Mouse (Mus musculus): Measurements from ENCODE around the gene Unc93b1. TPM values are rescaled to one million over a fixed set of nuclear protein-coding genes. Genes with fewer than 3 reads are reported as not detected.
A peak's percentile ranks its signal among the peaks of the same experiment; 100 is the strongest.

Unc93b1 gene
- polyA plus RNA-seq, 1 experiment from 2014 or later = 5.0 TPM

DNA sequence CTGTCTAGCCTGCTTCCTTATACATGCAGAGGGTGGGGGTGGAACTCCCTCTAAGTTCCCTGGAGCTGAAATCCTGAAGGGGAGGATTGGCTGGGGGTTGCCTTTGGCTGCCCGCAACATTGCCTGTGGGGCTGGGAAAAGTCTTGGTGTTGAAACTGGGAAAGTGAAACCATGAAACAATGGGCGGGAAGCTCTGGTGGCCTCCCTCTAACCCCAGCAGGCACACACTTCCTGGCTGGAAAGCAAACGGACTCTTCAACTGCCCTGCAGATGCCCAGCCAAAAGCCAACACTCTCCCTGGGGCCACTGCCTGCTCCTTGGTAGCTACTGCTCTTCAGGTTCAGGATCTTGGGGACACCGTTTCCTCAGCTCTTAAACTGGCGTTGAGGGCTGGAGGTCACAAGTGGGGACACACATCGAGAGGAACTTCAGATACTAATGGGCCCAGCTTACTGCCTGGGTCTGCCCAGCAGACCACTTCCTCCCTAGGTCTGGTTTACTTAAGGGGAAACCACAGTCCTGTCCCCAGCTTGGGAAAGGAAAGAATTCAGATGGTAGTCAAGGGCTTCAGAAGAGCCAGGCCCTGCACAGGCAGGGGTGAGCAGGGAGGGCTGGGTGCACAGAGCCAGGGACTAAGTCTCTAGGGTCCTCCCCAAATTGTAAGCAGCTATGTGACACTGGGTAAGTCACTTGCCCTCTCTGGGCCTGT lies 29.6 kb upstream of the Unc93b1 start:
- H3K4me1 ChIP-seq = peaks cover 46% of the 10 kb centered on the region
- peak overlapping the region; percentile 84 for H3K27ac ChIP-seq
- H3K36me3 ChIP-seq = peaks cover 59% of the 10 kb centered on the region
- peak overlapping the region; percentile 68 for H3K4me3 ChIP-seq
- no peaks in the 10 kb centered on the region for H3K9me3 ChIP-seq
- H3K27me3 ChIP-seq (ENCODE audit: insufficient read depth, poor library complexity, severe bottlenecking) = no peaks in the 10 kb centered on the region
- DNase-seq (ENCODE audit: low spot score) = no peak
- WGBS = 20% methylated on average over 6 of the region's 6 CpGs

DNA sequence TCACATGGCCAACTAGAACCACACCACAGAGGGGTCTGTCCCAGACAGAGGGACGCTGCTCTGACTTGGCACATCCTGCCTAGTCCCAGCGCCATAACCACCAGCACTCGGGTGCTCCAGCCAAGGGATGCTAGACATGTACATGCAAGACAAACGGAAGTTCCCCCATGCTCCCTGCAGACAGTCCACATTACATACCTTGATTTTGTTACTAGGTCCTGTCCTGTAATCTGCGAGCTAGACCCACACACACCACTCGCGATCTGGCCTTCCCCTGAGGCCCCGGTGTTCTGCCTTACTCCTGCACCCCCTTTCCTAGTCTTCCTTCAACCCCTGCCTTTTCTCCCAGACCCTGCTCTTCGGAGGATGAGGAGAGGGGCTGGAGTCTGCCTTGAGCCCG lies 28.7 kb upstream of the Unc93b1 start:
- H3K9me3 ChIP-seq = no peaks in the 10 kb centered on the region
- WGBS = 27% methylated on average over 10 of the region's 10 CpGs
- DNase-seq (ENCODE audit: low spot score) = no peak
- peak overlapping the region; percentile 84 for H3K27ac ChIP-seq
- peak overlapping the region; percentile 68 for H3K4me3 ChIP-seq
- H3K36me3 ChIP-seq = peaks cover 64% of the 10 kb centered on the region
- H3K27me3 ChIP-seq (ENCODE audit: insufficient read depth, poor library complexity, severe bottlenecking) = no peaks in the 10 kb centered on the region
- peaks cover 47% of the 10 kb centered on the region for H3K4me1 ChIP-seq

DNA sequence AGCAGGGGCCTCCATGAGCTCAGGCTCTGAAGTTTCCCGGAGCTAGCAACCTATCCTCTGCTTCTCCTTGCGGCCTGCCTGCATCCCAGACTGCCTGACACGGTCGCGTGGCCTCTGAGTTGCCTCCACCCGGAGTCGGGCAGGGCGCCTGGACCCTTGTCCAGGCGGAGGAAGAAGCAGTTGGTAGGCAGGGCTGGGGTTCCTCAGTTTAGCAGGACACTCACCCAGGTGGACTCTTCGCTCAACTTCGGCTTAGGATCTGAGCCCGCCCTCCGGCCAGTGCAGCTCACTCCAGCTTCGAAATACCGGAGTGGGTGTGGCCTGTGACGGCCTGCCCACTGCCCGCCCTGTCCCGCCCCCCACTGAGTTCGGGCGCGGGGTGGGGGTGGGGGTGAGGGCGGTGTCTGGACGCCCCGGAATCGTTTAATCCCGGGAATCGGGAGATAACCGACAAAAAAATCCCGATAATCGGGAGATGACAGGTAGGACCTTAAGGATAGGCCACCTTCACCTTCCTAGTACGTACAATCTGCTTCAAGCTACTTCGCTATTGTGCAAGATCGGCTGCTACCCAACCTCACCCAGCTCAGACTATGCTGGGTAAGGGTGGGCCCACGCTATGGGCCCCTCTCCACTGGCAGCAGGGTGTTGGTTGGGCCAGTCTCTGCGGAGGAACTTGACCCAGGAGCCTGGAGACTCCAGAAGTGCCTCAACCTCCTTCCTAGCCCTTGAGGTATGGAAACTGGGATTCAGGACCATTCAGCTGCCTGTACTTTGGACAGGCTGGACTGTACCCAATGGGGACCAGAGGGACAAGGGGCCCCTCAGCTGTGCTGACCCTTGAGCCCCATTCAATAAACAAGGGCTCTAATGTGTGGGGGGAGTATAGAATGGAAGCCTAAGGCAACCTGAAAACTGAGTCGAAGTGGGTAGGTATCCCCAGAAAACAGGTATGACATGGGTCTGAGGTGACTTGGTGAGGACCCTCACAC lies 27.9 kb upstream of the Unc93b1 start, which contains the start of gene Tcirg1:
TSS of gene Tcirg1 (minus strand) at position 339 of the 992 bp plus-strand sequence.
- peaks cover 58% of the 10 kb centered on the region for H3K36me3 ChIP-seq
- no peaks in the 10 kb centered on the region for H3K27me3 ChIP-seq (ENCODE audit: insufficient read depth, poor library complexity, severe bottlenecking)
- H3K4me1 ChIP-seq = peaks cover 54% of the 10 kb centered on the region
- H3K9me3 ChIP-seq = no peaks in the 10 kb centered on the region
- 4% methylated on average over 36 of the region's 36 CpGs for WGBS
- H3K4me3 ChIP-seq = peak within 1 kb of the TSS; percentile 68
- peak within 1 kb of the TSS; percentile 84 for H3K27ac ChIP-seq
- peak; percentile 92 for DNase-seq (ENCODE audit: low spot score)

DNA sequence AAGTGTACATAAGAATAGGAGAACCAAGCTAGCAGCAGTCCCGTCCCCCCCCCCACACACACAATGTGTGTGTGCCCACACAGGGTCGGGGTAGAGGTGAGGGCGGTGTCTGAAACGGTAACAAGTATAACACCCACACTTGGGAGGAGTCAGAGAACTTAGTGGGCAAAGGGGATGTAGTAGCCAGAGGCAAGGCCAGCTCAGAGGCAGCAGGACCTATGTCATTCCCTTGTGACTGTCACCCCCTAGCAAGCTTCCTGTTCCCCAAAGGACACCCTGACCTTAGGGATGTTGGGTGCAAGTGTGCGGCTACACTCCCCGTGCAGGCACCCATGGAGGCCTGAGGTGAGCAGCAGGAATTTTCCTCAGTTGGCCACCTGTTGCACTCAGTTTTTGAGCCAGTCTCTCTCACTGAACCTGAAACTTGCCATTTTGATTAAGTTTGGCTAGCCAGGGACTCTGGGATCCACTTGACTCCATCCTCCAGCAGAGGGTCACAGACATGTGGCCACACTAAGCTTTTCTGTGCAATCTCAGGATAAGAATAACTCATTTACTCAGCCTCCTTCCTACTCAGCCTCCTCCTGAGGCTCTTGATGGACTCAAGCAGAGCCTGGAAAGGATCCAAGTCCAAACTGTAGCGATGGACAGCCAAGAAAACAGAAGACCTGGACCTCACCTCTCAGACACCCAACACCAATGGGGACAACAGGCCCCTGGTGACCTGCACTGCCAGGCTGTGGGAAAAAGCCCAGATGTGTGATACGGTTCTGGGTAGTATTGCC lies 26.9 kb upstream of the Unc93b1 start:
- H3K27me3 ChIP-seq (ENCODE audit: insufficient read depth, poor library complexity, severe bottlenecking) = no peaks in the 10 kb centered on the region
- H3K27ac ChIP-seq = no peak overlapping the region
- peaks cover 48% of the 10 kb centered on the region for H3K36me3 ChIP-seq
- 91% methylated on average over 8 of the region's 8 CpGs for WGBS
- no peak for DNase-seq (ENCODE audit: low spot score)
- peaks cover 54% of the 10 kb centered on the region for H3K4me1 ChIP-seq
- no peaks in the 10 kb centered on the region for H3K9me3 ChIP-seq
- peak overlapping the region; percentile 68; the same call in 1 of the 2 replicates for H3K4me3 ChIP-seq

DNA sequence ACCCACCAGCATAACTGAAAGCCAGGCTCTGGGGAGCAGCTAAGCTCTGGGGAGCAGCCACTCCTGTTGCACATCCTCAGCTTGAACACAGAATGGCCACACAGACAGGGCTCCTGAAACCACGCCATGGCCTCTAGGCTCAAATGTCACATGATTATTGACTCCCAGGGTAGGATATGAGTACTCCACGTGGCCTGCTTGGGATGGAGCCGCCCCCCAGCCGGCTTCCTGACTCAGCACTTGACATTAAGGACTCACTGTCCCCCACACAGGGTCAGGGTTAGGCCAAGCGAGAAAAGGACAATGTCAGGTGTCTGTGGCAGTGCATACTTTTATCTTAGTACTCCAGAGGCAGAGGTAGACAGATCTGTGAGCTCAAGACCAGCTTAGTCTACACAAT lies 24.8 kb upstream of the Unc93b1 start:
- H3K4me1 ChIP-seq = peaks cover 44% of the 10 kb centered on the region
- no peak overlapping the region for H3K27ac ChIP-seq

DNA sequence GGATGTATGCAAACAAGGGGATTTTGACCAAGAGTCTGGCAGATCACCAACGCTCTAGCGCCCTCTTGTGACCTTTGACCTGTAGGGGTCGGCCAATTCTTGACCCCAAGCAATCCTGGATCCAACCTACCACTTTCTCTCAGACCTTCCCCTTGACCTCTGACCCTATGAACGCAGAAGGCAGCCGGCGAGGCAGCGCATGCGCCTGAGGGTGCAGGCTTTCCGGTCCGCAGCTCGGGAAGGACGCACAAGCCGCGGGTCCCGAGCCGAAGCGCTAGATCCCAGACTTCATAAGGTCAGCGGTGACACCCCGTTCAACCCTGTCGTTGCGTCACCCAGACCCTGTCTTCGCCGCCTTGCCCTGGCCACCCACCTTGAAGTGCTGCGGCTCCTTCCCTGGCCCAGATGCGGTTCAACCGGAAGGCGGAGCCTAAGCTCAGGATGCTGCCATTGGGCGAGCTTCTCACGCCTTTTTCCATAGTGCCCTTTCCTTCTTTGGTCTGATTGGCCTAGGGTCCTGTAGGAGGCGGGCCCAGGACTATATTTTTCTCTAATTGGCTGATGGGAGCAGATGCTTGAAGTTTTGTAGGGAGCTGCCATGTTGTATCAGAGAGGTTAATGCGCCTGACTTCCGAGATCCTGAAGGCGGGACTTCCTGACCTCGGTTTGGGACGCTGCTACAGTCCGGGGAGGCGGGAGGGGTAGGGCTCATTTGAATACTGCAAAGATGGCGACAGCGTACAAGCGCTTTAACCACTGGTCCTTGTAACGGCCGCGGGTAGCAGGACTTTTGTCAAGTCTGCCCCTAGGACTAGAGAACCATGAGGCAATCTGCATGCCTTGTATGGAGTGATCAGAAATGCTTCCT lies 22.4 kb upstream of the Unc93b1 start, which contains the start of gene Ndufs8:
TSS of gene Ndufs8 (minus strand) at position 438 of the 868 bp plus-strand sequence.
- under 1% methylated on average over 43 of the region's 43 CpGs for WGBS
- Histone ChIP-seq H3K36me3 (peaks cover 36% of the 10 kb centered on the region), H3K4me1 (peaks cover 21% of the 10 kb centered on the region), H3K4me3 (peak within 1 kb of the TSS; percentile 69), H3K27me3 (ENCODE audit: insufficient read depth, poor library complexity, severe bottlenecking) (no peaks in the 10 kb centered on the region), H3K27ac (peak within 1 kb of the TSS; percentile 91), H3K9me3 (no peaks in the 10 kb centered on the region)
- peak; percentile 99 for DNase-seq (ENCODE audit: low spot score)

More for the DNA sequence above, 24.8 kb upstream of the Unc93b1 start:
- no peaks in the 10 kb centered on the region for H3K27me3 ChIP-seq (ENCODE audit: insufficient read depth, poor library complexity, severe bottlenecking)
- H3K9me3 ChIP-seq = no peaks in the 10 kb centered on the region
- WGBS = 83% methylated on average over 5 of the region's 5 CpGs
- peaks cover 36% of the 10 kb centered on the region for H3K36me3 ChIP-seq
- no peak for DNase-seq (ENCODE audit: low spot score)
- no peak overlapping the region for H3K4me3 ChIP-seq

DNA sequence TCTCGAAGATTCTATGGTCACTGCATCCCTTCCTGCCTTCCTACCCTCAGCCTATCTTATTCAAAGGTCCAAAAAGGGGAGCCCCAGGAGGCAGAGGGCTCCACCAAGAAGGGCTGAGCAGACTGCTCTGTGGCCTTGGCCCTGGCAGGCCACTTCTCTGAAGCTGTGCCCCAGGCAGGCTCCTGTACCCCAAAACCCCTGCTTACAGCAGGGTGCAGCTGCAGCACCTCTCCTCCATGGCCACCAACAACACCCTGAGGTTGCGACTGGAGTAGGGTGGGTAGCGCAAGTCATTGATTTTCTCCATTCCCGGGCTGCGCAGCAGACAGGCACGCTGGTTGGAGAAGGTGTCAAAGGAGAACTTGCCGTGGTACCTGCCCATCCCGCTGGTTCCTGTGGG lies 21.3 kb upstream of the Unc93b1 start:
- H3K36me3 ChIP-seq = peaks cover 27% of the 10 kb centered on the region
- H3K4me1 ChIP-seq = peaks cover 17% of the 10 kb centered on the region
- no peaks in the 10 kb centered on the region for H3K27me3 ChIP-seq (ENCODE audit: insufficient read depth, poor library complexity, severe bottlenecking)
- 83% methylated on average over 8 of the region's 8 CpGs for WGBS
- H3K4me3 ChIP-seq = peak overlapping the region; percentile 69
- peak overlapping the region; percentile 91 for H3K27ac ChIP-seq
- DNase-seq (ENCODE audit: low spot score) = no peak
- H3K9me3 ChIP-seq = no peaks in the 10 kb centered on the region

DNA sequence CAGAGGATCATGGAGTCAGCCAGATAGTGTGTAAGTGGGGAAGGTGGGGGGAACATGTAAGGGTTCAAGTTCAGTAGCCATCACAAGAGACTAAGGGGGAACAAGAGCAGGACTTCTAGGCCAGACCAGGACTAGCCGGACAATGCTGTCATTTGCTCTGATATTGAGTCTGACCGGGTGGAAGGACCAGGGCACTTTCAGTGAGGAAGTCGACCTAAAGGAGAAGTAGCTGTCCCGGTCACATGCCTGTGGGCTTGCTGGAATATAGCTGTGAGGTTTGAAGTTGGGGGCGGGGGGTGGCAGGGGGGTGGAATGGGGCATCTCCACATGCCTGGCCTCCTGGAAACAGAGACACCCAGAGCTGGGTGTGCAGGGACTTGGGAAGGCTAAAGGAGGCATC lies 20.5 kb upstream of the Unc93b1 start:
- WGBS = 91% methylated on average over 5 of the region's 5 CpGs
- Histone ChIP-seq H3K36me3 (peaks cover 19% of the 10 kb centered on the region), H3K4me3 (no peak overlapping the region), H3K27ac (no peak overlapping the region), H3K4me1 (peaks cover 25% of the 10 kb centered on the region), H3K9me3 (no peaks in the 10 kb centered on the region), H3K27me3 (ENCODE audit: insufficient read depth, poor library complexity, severe bottlenecking) (no peaks in the 10 kb centered on the region)
- DNase-seq (ENCODE audit: low spot score) = no peak

DNA sequence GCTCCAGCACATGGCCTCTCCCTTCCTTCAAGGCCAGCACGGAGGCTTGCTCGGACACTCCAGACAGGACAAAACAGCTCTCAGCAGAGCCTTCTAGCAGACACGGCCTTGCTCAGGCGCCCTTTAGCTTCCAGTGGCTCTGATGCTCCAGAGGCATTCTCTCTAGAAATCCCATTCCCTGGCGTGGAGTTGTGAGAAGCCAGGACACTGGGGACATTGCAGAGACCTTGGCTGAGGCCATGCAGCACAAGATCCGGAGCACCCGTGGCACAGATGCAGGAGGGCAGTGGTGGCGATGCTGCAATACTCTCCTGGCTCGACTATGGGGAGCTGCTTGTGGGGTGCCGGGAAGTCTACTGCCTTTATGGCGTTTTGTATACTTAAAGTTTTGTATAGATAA lies 18.3 kb upstream of the Unc93b1 start:
- Histone ChIP-seq H3K27me3 (ENCODE audit: insufficient read depth, poor library complexity, severe bottlenecking) (no peaks in the 10 kb centered on the region), H3K4me3 (no peak overlapping the region), H3K36me3 (no peaks in the 10 kb centered on the region), H3K27ac (no peak overlapping the region), H3K4me1 (peaks cover 23% of the 10 kb centered on the region), H3K9me3 (no peaks in the 10 kb centered on the region)
- no peak for DNase-seq (ENCODE audit: low spot score)
- WGBS = 81% methylated on average over 11 of the region's 11 CpGs

DNA sequence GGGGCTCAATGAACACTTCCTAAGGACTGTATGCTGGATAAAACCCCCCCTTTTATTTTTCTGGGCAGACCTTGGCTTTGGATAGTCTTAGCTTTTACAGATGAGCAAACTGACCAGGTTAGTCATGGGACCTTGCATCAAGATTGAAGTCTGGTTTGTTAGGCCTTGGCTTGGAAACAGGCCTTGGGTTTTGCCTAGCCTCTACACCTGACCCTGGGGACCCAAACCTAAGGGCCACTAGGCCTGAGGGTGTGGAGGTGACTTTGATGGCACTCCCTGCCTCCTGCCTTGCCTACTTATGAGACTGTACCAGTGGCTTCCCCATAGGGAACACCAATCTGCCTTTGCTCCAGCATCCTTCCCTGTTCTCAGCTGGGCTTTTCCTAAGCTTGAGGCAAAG lies 15.1 kb upstream of the Unc93b1 start:
- Histone ChIP-seq H3K27ac (no peak overlapping the region), H3K36me3 (no peaks in the 10 kb centered on the region), H3K4me3 (no peak overlapping the region), H3K9me3 (no peaks in the 10 kb centered on the region), H3K27me3 (ENCODE audit: insufficient read depth, poor library complexity, severe bottlenecking) (no peaks in the 10 kb centered on the region), H3K4me1 (peaks cover 29% of the 10 kb centered on the region)
- DNase-seq (ENCODE audit: low spot score) = no peak

DNA sequence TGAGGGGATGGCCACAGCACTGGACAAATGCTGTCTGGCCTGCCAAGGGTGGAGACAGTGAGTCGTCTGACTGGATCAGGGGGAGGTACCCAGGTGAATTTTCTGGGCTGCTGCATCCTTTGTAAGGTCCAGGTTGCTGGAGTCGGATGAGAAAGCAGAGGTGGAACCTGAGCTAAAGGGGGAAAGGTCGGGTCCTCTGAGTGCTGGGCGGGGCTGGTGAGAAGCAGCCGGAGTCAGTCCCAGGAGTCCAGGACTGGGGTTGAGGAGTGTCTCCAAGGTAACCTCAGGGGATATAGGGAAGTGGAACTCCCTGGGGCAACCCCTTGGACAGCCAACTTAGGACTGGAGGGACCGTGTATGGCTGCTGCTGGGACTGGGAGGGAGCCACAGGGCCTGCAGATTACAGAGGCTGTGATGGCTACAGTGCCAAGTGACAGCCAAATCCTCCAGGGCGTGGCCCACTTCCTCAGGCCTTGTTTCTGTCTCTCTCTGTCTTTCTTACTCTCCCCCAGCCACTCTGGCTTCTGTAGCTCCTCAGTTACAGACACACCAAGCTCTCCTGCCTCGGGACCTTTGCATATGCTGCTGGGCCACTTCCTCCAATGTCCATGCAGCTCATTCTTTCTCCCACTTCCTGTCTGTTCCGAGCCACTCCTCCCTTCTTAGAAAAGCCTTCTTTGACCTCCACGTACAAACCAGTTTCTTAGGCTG lies 12.2 kb upstream of the Unc93b1 start:
- no peaks in the 10 kb centered on the region for H3K36me3 ChIP-seq
- H3K4me1 ChIP-seq = peaks cover 34% of the 10 kb centered on the region
- H3K27me3 ChIP-seq (ENCODE audit: insufficient read depth, poor library complexity, severe bottlenecking) = no peaks in the 10 kb centered on the region
- H3K4me3 ChIP-seq = no peak overlapping the region
- no peak overlapping the region for H3K27ac ChIP-seq
- no peak for DNase-seq (ENCODE audit: low spot score)
- WGBS = 57% methylated on average over 10 of the region's 10 CpGs
- H3K9me3 ChIP-seq = no peaks in the 10 kb centered on the region

All from heart, embryonic 10.5 days (tissue).